Mouse (Mus musculus): Measurements from ENCODE around the gene Mum1l1. TPM values are rescaled to one million over a fixed set of nuclear protein-coding genes. Genes with fewer than 3 reads are reported as not detected.

Mum1l1 gene
- 0.54 TPM for polyA plus RNA-seq (2015; fragmentation: Illumina TruSeq; extraction: RNeasy Lipid Tissue Mini Kit (QIAGEN cat#74804); ENCODE audit: insufficient read depth, low read depth, low replicate concordance)

GRCm38 (mm10) chrX:139209829-139210225, at the start of gene Mum1l1:
Gene Mum1l1 (plus strand): TSS chrX:139210042.

GRCm38 (mm10) chrX:139178928-139179327, 30.9 kb upstream of the Mum1l1 start, which contains the start of gene 4933428M09Rik:
Gene 4933428M09Rik (plus strand): TSS chrX:139179228.

Other genes starting within 250 kb of the Mum1l1 start
- gene Serpina7, start 124.8 kb upstream of the Mum1l1 start, polyA plus RNA-seq (2015; fragmentation: Illumina TruSeq; extraction: RNeasy Lipid Tissue Mini Kit (QIAGEN cat#74804); ENCODE audit: insufficient read depth, low read depth, low replicate concordance) = not detected
- gene 4930513O06Rik, start 123.8 kb upstream of the Mum1l1 start, polyA plus RNA-seq (2015; fragmentation: Illumina TruSeq; extraction: RNeasy Lipid Tissue Mini Kit (QIAGEN cat#74804); ENCODE audit: insufficient read depth, low read depth, low replicate concordance) = not detected
- not detected for gene 4933428M09Rik, start 30.8 kb upstream of the Mum1l1 start, polyA plus RNA-seq (2015; fragmentation: Illumina TruSeq; extraction: RNeasy Lipid Tissue Mini Kit (QIAGEN cat#74804); ENCODE audit: insufficient read depth, low read depth, low replicate concordance)
- gene Trap1a, start 123.6 kb downstream of the Mum1l1 start, polyA plus RNA-seq (2015; fragmentation: Illumina TruSeq; extraction: RNeasy Lipid Tissue Mini Kit (QIAGEN cat#74804); ENCODE audit: insufficient read depth, low read depth, low replicate concordance) = not detected

Measured in pancreas, adult 10 weeks (tissue).